Mouse (Mus musculus) left cerebral cortex, adult 2 months (tissue): ENCODE data around the gene Mospd3. TPM values are rescaled to one million over a fixed set of nuclear protein-coding genes. Genes with fewer than 3 reads are reported as not detected.

ENCODE experiments used
- DNase-seq, 2 experiments: peaks; one replicate each; pipeline ENCODE4 v3.0.0; 2021 to 2022; ENCODE audit warnings: low spot score in 2 of 2, mixed read lengths in 1 of 2; ENCODE audit errors: extremely low spot score in 1 of 2
- H3K27ac ChIP-seq: fragments of 200-600 bp; 2 replicates; pipeline ENCODE4 v1.8.1; 2022
- H3K4me3 ChIP-seq: fragments of 200-600 bp; 2 replicates; pipeline ENCODE4 v1.8.1; 2022
- CTCF ChIP-seq: fragments of 200-600 bp; IDR thresholded peaks from 2 replicates; pipeline ENCODE4 v1.8.1; 2022; ENCODE audit warnings: antibody characterized with exemption, mild to moderate bottlenecking, moderate library complexity
- intact Hi-C: fragments of 180-260 bp; cut with DNase I; formaldehyde crosslinking; loops from one replicate; pipeline ENCODE4 v1.15.1; 2025
- total RNA-seq, 2 experiments: library from RNA; stranded (reverse); gene quantifications; 2 replicates each; pipeline ENCODE4 v1.2.3; 2021

The Mospd3 gene
- total RNA-seq, 2 experiments from 2014 or later: 19.9 to 25.1 TPM

DNA sequence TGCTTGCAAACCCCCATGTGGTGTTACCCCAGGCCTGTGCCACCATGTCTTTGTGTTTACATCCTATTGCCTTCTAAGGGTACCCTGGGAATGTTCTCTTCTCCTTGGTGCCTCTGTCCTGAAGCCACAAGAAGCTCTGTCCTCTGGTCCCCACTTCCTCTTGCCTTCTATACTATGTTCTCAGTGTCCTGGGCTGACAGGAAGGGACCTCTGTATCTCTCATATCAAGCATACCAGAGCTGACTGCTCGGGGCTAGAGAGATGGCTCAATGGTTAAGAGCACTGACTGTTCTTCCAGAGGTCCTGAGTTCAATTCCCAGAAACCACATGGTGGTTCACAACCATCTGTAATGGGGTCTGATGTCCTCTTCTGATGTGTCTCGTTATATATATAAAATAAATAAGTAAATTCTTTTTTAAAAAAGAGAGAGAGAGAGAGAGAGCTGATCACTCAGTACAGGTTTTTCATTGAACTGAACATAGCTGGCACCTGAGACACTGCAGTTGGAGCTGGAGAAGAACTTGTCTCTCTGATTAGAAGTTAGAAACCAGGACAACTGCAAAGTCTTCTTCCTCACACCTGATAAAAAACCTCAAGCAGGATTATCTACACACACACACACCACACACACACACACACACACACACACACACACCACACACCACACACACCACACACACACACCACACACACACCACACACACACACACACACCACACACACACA lies 2.6 kb downstream of the Mospd3 start:
- TF ChIP-seq CTCF: no peak
- DNase-seq: no peak
- intact Hi-C loops: loop anchor here (10.0 kb wide), 1 partner anchor 263 kb away; the partner anchor contains the start of gene Slc12a9
- no peak overlapping the region for H3K4me3 ChIP-seq
- no peak overlapping the region for H3K27ac ChIP-seq

GRCm38 (mm10) chr5:137597625-137598024 lies 3.2 kb downstream of the Mospd3 start:
- H3K27ac ChIP-seq: no peak overlapping the region
- no peak for DNase-seq
- no peak overlapping the region for H3K4me3 ChIP-seq
- intact Hi-C loops: loop anchor here (10.0 kb wide), 1 partner anchor 263 kb away; the partner anchor contains the start of gene Slc12a9
- TF ChIP-seq CTCF: no peak

DNA sequence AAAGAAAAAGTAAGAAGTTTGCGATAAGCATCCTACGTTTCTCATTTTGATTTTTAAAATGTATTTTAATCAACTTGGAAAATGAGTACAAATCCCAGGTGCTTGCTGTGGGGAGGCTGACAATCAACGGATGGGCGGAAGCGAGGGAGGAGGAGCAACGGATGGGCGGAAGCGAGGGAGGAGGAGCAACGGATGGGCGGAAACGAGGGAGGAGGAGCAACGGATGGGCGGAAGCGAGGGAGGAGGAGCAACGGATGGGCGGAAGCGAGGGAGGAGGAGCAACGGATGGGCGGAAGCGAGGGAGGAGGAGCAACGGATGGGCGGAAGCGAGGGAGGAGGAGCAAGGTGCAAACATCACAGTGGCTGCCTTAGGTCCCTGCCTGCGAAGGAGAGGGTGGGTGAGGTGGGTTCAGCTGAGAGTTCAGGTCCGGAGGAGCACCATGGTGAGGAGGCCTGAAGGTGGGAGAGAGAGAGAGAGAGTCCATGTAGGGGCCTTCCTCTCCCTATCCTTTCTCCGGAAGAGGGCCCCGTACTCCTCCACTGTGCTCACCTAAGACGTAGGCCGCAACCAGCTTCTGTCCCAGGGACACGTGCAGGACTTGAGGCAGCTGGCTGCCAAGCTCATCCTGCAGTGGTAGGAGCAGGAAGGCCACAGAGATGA lies 4.1 kb downstream of the Mospd3 start:
- H3K4me3 ChIP-seq: no peak overlapping the region
- DNase-seq: no peak

DNA sequence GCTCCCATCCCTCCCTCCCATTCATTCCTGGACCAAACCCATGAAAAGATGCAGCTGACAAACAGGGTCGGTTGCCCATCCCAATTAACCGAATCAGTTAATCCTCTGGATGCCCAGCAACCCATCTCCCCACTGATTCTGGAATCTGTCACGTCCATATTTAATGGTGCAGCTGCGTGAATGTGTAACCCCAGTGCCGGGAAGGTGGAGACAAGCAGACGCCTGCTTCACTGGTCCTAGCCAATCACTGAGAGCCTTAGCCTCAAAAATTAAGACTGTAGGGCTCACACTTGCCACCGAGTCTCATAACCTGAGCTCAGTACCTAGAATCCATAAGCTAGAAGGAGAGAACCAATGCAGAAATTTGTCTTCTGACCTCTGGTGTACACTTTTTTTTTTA lies 4.9 kb downstream of the Mospd3 start:
- no peak for TF ChIP-seq CTCF
- no peak overlapping the region for H3K27ac ChIP-seq
- H3K4me3 ChIP-seq: no peak overlapping the region
- intact Hi-C loops: loop anchor here (10.0 kb wide), 1 partner anchor 261 kb away; the partner anchor contains the start of gene Slc12a9
- no peak for DNase-seq

More for the DNA sequence above, 4.1 kb downstream of the Mospd3 start:
- H3K27ac ChIP-seq: no peak overlapping the region
- intact Hi-C loops: loop anchor here (10.0 kb wide), 1 partner anchor 262 kb away; the partner anchor contains the start of gene Slc12a9
- no peak for TF ChIP-seq CTCF

DNA sequence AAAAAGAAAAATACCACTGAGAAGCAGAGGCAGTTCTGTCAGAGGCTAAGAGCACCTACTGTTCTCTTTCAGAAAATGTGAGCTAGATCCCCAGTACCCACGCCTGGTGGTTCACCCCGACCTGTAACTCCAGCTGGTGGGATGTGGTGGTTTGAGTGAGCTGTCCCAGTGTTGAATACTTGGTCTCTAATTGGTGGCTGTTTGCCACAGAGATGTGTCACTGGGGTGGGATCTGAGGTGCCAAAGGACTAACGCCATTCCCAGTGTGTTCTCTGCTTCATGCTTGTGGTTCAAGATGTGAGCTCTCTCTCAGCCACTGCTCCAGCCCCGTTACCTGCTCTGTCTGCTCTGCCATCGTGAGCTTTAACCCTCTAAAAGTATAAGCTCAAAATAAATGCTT lies 10.4 kb downstream of the Mospd3 start:
- TF ChIP-seq CTCF: no peak
- Histone ChIP-seq H3K4me3 (no peak overlapping the region), H3K27ac (no peak overlapping the region)
- intact Hi-C loops: loop anchor here (10.0 kb wide), 1 partner anchor 256 kb away; the partner anchor contains the start of gene Slc12a9
- no peak for DNase-seq

DNA sequence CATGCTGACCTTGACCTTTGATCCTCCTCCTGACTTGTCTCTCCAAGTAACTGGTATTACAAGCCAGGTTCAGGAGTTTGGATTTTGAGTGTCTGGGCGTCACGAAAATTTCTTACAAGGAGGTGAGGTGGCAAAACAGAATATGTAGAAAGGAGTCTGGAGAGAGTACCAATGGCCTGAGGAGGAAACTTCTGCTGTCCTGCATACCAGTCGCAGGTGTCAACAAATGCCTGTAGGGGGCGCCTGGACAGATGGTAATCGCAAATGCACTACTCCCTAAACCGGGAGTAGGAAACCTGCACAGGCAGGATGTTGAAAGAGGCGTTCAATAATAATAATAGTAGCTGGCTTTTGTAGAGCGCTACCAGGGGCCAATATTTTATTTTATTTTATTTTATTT lies 15.9 kb downstream of the Mospd3 start:
- intact Hi-C loops: loop anchor here (5.0 kb wide), 1 partner anchor 67 kb away; no protein-coding TSS in a partner anchor

GRCm38 (mm10) chr5:137583670-137584169 lies 17.1 kb downstream of the Mospd3 start:
- no peak; the same call in 1 of the 2 replicates for TF ChIP-seq CTCF
- no peak overlapping the region for H3K27ac ChIP-seq
- DNase-seq: peak; percentile 50 to 64
- H3K4me3 ChIP-seq: peak overlapping the region; percentile 29
- intact Hi-C loops: no loop called here

More for the DNA sequence above, 15.9 kb downstream of the Mospd3 start:
- TF ChIP-seq CTCF: peak; percentile 74
- Histone ChIP-seq H3K4me3 (no peak overlapping the region), H3K27ac (no peak overlapping the region)
- DNase-seq: peak; percentile 55 to 56

GRCm38 (mm10) chr5:137582702-137583101 lies 18.2 kb downstream of the Mospd3 start:
- no peak overlapping the region for H3K4me3 ChIP-seq
- TF ChIP-seq CTCF: no peak
- intact Hi-C loops: no loop called here
- no peak for DNase-seq
- no peak overlapping the region for H3K27ac ChIP-seq

DNA sequence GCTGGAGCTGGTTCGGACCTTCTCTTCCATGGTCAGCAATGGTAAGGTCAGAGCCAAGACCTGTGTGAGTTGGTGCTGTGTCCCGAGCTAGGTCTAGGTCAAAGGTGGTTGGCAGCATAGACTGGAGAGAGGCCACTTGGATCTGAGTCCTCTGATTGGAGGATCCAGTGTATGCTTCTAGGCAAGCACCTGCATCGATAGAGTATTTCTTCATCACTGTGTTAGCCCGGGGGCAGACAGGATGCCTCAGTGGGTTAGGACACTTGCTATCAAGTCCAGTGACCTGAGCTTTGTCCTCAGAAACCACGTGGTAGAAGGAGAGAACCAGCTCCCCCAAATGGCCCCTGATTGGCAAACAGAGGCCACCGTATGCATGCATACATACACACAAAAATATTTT lies 20.6 kb downstream of the Mospd3 start:
- H3K27ac ChIP-seq: no peak overlapping the region
- H3K4me3 ChIP-seq: no peak overlapping the region
- TF ChIP-seq CTCF: no peak
- no peak for DNase-seq
- intact Hi-C loops: no loop called here

DNA sequence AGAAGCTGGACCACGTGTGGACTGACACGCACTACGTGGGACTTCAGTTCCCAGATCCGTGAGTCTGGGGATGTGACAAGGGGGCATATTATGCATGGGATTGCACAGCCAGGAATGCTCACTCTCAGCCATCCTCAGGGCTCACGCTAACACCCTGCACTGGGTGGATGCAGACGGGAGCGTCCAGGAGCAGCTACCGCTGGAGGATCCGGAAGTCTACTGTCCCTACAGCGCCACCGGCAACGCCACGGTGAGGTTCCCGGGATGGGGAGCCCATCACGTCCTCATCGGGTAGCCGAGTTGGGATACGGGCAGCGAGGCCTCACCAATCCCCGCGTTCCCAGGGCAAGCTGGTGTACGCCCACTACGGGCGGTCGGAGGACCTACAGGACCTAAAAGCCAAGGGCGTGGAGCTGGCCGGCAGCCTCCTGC lies 26.4 kb downstream of the Mospd3 start:
- H3K4me3 ChIP-seq: peak overlapping the region; percentile 42
- peak; percentile 45 for TF ChIP-seq CTCF
- DNase-seq: peak in 1 of 2 experiments; percentile 64
- peak overlapping the region; percentile 4; the same call in 1 of the 2 replicates for H3K27ac ChIP-seq
- intact Hi-C loops: loop anchor here (10.0 kb wide), 1 partner anchor 60 kb away; the partner anchor contains the start of gene Gigyf1

DNA sequence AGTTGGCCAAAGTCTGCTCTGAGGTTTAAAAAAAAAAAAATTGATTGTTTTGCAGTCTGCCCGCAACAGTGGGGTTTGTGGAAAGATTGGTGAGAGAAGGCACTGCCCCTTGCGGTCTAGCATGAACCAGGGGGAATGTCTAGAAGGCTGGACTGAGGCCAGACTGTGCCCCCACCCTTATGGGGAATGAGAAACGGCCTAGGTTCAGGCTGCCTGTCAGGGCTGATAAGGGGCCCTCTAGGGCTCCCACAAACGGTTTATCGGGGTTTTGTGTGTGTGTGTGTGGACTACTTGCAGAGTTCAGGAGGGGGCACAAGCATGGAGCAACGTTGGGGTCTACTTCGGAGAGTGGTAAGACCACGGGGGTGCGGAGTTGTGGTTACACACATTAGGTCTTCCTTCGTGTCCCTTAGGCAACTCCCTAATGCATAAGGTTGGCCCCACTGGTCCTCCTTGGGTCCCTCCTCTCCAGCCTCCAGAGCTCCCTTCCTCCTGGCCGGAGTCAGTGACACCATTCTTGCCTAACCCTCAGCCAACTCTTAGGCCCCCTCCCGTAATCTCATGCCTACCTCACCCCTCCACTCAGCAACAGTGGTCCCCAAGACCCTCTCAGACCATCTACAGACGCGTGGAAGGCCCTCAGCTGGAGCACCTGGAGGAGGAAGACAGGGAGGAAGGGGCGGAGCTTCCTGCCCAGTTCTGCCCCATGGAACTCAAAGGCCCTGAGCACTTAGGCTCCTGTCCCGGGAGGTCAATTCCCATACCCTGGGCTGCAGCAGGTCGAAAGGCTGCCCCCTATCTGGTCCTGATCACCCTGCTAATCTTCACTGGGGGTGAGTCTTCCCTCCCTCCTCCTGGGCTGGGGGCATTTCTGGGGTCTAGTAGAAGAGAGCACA lies 29.9 kb downstream of the Mospd3 start:
- TF ChIP-seq CTCF: no peak
- DNase-seq: no peak
- intact Hi-C loops: loop anchor here (10.0 kb wide), 1 partner anchor 56 kb away; the partner anchor contains the start of gene Gigyf1
- H3K4me3 ChIP-seq: no peak overlapping the region
- no peak overlapping the region for H3K27ac ChIP-seq
